Mouse (Mus musculus): Measurements from ENCODE around the gene Crxos. TPM values are rescaled to one million over a fixed set of nuclear protein-coding genes. Genes with fewer than 3 reads are reported as not detected.

Gene Crxos
- total RNA-seq, 2 experiments from 2014 or later: not detected

GRCm38 (mm10) chr7:15921796-15922195 is 39.4 kb downstream of the Crxos start:
- peak; percentile 37 to 48 for DNase-seq

GRCm38 (mm10) chr7:15922220-15922773 is 39.9 kb downstream of the Crxos start, which contains the start of gene Selenow:
Gene Selenow, minus strand, starts transcription at chr7:15922402.
- peak; percentile 90 to 93 for DNase-seq

GRCm38 (mm10) chr7:15929910-15930309 is 47.5 kb downstream of the Crxos start:
- DNase-seq: peak; percentile 76 to 91

DNA sequence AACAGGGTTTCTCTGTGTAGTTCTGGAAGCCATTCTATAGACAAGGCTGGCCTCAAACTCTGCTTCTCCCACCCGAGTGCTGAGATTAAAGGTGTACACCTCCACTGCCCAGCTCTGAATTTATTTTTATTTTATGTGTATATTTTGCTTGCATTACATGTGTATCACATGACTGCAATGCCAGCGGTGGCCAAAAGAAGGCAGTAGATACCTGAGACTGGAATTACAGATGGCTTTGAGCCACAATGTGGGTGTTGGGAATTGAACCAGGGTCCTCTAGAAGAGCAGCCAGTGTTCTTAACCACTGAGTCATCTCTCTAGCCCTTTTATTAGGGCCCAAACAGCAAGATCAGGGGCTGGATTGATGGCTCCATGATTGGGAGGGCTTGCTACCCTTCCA is 48.1 kb downstream of the Crxos start:
- no peak for DNase-seq

DNA sequence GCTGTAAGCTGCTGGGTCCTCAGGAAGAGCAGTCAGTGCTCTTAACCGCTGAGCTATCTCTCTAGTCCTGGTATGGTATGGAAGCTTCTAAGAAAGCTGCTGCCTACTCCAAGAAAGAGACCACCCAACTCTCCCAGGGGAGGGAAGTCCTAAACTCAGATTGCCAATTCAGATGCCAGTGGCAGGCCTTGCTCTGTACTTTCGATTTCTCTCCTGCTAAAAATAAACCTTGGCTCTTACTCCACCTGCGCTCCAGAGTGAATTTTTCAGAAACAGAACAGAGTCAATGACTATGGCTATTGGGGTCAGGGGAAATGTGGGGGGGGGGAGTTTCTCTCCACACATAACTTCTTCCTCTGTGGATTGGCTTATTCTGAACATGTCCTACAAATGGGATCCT is 49.2 kb downstream of the Crxos start:
- no peak for DNase-seq

DNA sequence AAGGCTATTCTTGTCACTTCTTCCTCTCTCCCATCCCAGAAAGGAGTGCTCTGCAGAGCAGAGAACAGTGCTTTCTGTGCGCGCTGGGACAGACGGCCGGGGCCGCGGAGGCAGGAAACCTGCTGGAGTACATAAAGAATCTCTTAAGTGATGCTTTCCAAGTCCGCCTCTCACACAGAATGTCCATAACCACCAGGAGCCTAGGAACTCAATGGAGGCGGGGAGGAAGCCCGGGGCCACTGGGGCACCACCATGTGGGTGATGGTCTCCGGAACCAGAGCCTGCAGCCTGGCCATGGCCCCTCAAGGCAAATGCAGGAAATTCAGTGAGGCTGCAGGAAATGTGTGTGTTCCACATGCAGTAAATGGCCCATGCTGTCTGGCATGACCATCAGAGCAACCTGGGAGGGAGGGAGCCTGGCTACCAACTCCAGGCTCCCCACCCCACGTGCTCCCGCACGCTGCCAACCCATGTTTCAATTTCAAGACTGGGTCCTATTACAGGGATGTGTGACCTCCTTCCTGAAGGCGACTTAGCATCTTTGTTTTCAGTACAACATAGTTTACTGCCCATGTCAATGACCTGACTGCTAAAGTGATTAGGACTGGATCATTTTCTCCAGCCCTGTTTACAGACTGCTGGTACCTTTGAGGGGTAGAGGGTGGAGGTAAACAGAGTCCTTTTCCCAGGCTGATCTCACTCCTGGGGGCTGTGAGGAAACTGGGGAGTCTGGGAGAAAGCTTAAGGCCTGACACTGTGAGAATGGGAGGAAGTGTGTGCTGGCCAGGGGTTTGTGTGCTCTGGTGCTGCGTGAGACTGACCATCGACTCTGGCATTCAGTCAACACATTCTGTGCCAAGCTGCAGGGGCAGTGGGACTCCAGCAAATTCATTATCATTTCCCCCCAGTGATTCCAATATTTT is 51.3 kb downstream of the Crxos start:
- DNase-seq: no peak

DNA sequence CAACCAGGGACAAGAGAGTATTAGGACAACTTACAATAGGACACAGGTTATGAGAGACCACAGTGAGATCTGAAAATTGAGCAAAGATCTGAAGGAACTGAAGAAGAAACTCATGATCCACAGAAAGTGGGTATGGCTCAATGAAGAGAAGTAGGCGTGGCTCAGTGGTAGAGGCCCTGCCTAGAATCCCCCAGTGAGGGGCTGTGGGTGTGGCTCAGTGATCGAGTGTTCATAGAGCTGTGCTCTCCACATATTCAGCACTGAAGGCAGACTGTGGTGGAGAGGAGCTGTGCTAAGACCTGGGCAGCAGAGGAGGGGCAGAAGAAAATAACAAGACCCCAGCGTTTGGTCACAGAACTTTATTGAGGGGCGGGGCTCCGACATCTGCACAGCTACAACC is 55.1 kb downstream of the Crxos start:
- no peak for DNase-seq

- no peak for DNase-seq
These were observed 56.2 kb downstream of the Crxos start for GRCm38 (mm10) chr7:15938621-15939020.

GRCm38 (mm10) chr7:15944311-15944710 is 61.9 kb downstream of the Crxos start:
- DNase-seq: no peak

DNA sequence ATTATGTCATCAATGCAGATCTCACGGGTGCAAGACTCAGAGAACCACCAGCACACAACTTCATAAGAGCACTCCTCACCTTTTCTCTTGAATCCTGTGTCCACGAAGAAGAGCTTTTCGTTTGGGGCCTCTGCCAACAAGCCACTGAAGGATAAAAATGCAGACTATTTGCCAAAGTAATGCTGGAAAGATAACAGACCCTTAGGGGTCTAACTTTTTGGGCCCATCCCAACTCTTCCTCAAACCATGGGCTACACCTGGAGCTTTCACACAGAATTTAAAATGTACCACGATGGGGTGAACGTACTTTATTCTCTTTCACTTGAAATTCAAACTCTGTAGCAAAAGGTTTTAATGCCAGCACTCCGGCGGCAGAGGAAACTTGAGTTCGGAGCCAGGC is 62.8 kb downstream of the Crxos start:
- no peak for DNase-seq

GRCm38 (mm10) chr7:15945721-15946536 is 63.5 kb downstream of the Crxos start, which contains the start of gene Nop53:
Gene Nop53, minus strand, starts transcription at chr7:15946074.
- DNase-seq: peak; percentile 92 to 96

DNA sequence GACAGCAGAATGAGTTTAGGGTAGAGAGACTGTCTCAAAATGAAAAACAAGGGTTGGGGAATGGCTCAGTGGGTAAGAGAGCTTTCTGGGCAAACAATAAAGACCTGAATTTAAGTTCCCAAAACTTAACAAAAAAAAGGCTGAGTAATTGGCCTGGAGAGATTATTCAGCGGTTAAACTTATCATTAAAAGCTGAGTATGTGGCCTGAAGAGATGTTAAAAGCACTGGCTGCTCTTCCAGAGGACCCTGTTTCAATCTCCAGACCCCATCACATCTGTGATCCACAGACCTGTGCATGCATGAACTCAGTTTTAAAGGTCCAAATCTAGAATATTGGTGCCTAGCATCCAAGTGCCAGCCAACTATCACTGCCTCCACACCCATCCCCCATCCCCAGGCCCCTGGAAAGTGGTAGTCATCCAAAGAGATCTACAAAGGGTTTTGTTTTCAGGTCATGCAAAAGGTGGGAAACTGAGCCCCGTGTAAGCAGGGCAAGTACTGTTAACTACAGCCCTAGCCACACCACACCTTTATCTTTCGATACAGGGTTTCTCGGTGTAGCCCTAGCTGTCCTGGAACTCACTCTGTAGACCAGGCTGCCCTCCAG is 65.3 kb downstream of the Crxos start:
- DNase-seq: no peak

GRCm38 (mm10) chr7:15948381-15948941 is 66.0 kb downstream of the Crxos start:
- peak; percentile 93 for DNase-seq

DNA sequence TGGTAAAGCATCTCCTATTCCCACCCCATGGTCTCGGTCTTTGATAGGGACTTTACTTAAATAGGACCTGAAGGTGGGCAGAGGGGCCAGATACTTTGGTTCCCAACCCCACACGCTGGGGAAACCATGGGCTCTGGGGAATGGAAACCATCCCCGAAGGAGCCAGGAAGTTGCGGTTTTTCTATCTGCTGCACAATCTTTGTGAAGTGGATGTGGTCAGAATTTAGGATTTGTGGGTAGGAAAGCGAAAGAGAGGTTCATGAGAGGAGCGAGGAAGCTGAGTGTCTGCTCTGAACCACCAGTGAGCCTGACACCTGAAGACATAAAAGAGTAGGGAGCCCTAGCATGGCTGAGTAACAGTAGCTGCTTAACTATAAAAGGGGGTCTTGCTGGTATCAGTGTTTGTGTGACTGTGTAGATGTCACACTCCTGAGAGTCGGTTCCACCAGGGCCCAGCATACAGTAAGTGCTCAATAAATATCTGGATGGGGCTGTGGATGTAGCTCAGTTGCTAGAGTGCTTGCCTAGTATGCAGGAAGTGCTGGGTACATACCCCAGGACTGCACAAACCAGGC is 66.9 kb downstream of the Crxos start:
- no peak for DNase-seq

DNA sequence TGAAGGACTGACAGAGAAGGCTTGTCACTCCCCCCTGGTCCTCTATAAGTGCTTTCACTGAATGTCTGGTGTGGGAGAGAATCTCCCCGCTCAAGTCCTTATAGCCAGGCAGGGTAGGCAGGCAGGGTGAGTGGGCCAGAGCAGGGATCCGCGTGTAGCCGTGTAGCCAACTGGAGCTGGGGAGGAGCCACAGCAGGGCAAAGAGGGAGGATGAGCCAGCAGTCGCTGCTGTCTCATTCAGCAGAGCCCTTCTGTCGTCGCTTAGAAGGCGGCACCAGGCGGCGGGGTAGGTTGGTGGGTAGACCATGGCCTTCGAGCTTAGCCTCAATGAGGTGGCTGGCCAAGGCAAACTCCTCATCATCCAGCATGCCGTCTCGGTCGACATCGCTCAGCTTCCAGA is 67.6 kb downstream of the Crxos start:
- DNase-seq: no peak

GRCm38 (mm10) chr7:15952416-15952815 is 70.0 kb downstream of the Crxos start:
- no peak for DNase-seq

Other genes with a start within 250 kb of the Crxos start
- not detected for gene Obox3, start 242.7 kb upstream of the Crxos start, total RNA-seq (2021)
- not detected for gene Obox5, start 132.5 kb upstream of the Crxos start, total RNA-seq (2021)
- not detected for gene Obox6, start 42.9 kb upstream of the Crxos start, total RNA-seq (2021)
- not detected for gene Crx, start 2.6 kb upstream of the Crxos start, total RNA-seq (2021)
- 100 to 1,000 TPM; 174 to 216 TPM for gene Selenow, start 39.8 kb downstream of the Crxos start, total RNA-seq (2021)
- gene Nop53, start 63.5 kb downstream of the Crxos start, total RNA-seq (2021): 100 to 1,000 TPM; 181 to 189 TPM
- gene Ehd2, start 85.0 kb downstream of the Crxos start, total RNA-seq (2021): 10 to 100 TPM; 36.7 to 85.9 TPM
- gene Bicra, start 165.3 kb downstream of the Crxos start, total RNA-seq (2021): 1 to 10 TPM; 9.4 to 9.9 TPM
- under 1 TPM; 0.10 to 0.13 TPM for gene Zfp541, start 179.2 kb downstream of the Crxos start, total RNA-seq (2021)
- 100 to 1,000 TPM; 143 to 167 TPM for gene Napa, start 215.8 kb downstream of the Crxos start, total RNA-seq (2021)
- 10 to 100 TPM; 20.0 to 22.6 TPM for gene Kptn, start 237.3 kb downstream of the Crxos start, total RNA-seq (2021)
- gene Slc8a2, start 247.2 kb downstream of the Crxos start, total RNA-seq (2021): 1 to 10 TPM; 1.7 to 2.6 TPM